Mouse (Mus musculus): ENCODE data around the gene Anxa9. TPM values are rescaled to one million over a fixed set of nuclear protein-coding genes. Genes with fewer than 3 reads are reported as not detected.
A peak's percentile ranks its signal among the peaks of the same experiment; 100 is the strongest.

The Anxa9 gene
- polyA plus RNA-seq, 1 experiment: 2.7 TPM

- TF ChIP-seq POLR2A (IDR thresholded peaks at IDR 0.05; ENCODE audit: low read depth, low read length) (no peak), CTCF (IDR thresholded peaks at IDR 0.05; ENCODE audit: extremely low read depth, insufficient read depth, insufficient read length, insufficient replicate concordance) (no peak)
- WGBS: 83% methylated on average over 2 of the region's 2 CpGs
- Histone ChIP-seq H3K36me3 (ENCODE audit: control insufficient read depth, insufficient read depth, low read length) (peaks cover 24% of the 10 kb centered on the region), H3K27ac (ENCODE audit: insufficient read depth, low read length) (peak overlapping the region; percentile 28; the same call in 1 of the 2 replicates), H3K4me3 (ENCODE audit: extremely low read depth, insufficient read depth, insufficient read length) (no peak overlapping the region), H3K4me1 (ENCODE audit: control insufficient read depth, insufficient read depth, insufficient read length) (no peaks in the 10 kb centered on the region; the same call in 1 of the 2 replicates), H3K27me3 (ENCODE audit: control insufficient read depth, insufficient read depth, low read length) (no peaks in the 10 kb centered on the region)
- no peak for DNase-seq (ENCODE audit: low read depth in 1 of 2, low spot score in 2 of 2)
Measured at GRCm38 (mm10) chr3:95292899-95293298, 14.1 kb downstream of the Anxa9 start.

- Histone ChIP-seq H3K36me3 (ENCODE audit: control insufficient read depth, insufficient read depth, low read length) (peaks cover 26% of the 10 kb centered on the region), H3K4me3 (ENCODE audit: extremely low read depth, insufficient read depth, insufficient read length) (no peak overlapping the region), H3K27me3 (ENCODE audit: control insufficient read depth, insufficient read depth, low read length) (no peaks in the 10 kb centered on the region), H3K4me1 (ENCODE audit: control insufficient read depth, insufficient read depth, insufficient read length) (no peaks in the 10 kb centered on the region; the same call in 1 of the 2 replicates), H3K27ac (ENCODE audit: insufficient read depth, low read length) (no peak overlapping the region)
- WGBS: 53% methylated on average over 4 of the region's 4 CpGs
- DNase-seq (ENCODE audit: low read depth in 1 of 2, low spot score in 2 of 2): no peak
- TF ChIP-seq POLR2A (IDR thresholded peaks at IDR 0.05; ENCODE audit: low read depth, low read length) (no peak), CTCF (IDR thresholded peaks at IDR 0.05; ENCODE audit: extremely low read depth, insufficient read depth, insufficient read length, insufficient replicate concordance) (no peak)
Measured at GRCm38 (mm10) chr3:95291041-95291440, 15.9 kb downstream of the Anxa9 start.

GRCm38 (mm10) chr3:95290156-95290555 lies 16.8 kb downstream of the Anxa9 start:
- Histone ChIP-seq H3K4me3 (ENCODE audit: extremely low read depth, insufficient read depth, insufficient read length) (no peak overlapping the region), H3K27ac (ENCODE audit: insufficient read depth, low read length) (no peak overlapping the region), H3K4me1 (ENCODE audit: control insufficient read depth, insufficient read depth, insufficient read length) (no peaks in the 10 kb centered on the region; the same call in 1 of the 2 replicates), H3K27me3 (ENCODE audit: control insufficient read depth, insufficient read depth, low read length) (no peaks in the 10 kb centered on the region), H3K36me3 (ENCODE audit: control insufficient read depth, insufficient read depth, low read length) (peaks cover 23% of the 10 kb centered on the region)
- DNase-seq (ENCODE audit: low read depth in 1 of 2, low spot score in 2 of 2): no peak
- no peak for TF ChIP-seq CTCF (IDR thresholded peaks at IDR 0.05; ENCODE audit: extremely low read depth, insufficient read depth, insufficient read length, insufficient replicate concordance)
- TF ChIP-seq POLR2A (IDR thresholded peaks at IDR 0.05; ENCODE audit: low read depth, low read length): no peak
- WGBS: 90% methylated on average over 6 of the region's 6 CpGs

- 91% methylated on average over 4 of the region's 4 CpGs for WGBS
- TF ChIP-seq CTCF (IDR thresholded peaks at IDR 0.05; ENCODE audit: extremely low read depth, insufficient read depth, insufficient read length, insufficient replicate concordance) (no peak), POLR2A (IDR thresholded peaks at IDR 0.05; ENCODE audit: low read depth, low read length) (no peak)
- no peak overlapping the region for H3K4me3 ChIP-seq (ENCODE audit: extremely low read depth, insufficient read depth, insufficient read length)
- no peaks in the 10 kb centered on the region; the same call in 1 of the 2 replicates for H3K4me1 ChIP-seq (ENCODE audit: control insufficient read depth, insufficient read depth, insufficient read length)
- DNase-seq (ENCODE audit: low read depth in 1 of 2, low spot score in 2 of 2): no peak
- no peaks in the 10 kb centered on the region for H3K27me3 ChIP-seq (ENCODE audit: control insufficient read depth, insufficient read depth, low read length)
- H3K27ac ChIP-seq (ENCODE audit: insufficient read depth, low read length): no peak overlapping the region
- peaks cover 20% of the 10 kb centered on the region for H3K36me3 ChIP-seq (ENCODE audit: control insufficient read depth, insufficient read depth, low read length)
Measured at GRCm38 (mm10) chr3:95289419-95289818, 17.6 kb downstream of the Anxa9 start.

GRCm38 (mm10) chr3:95287541-95287940 lies 19.4 kb downstream of the Anxa9 start:
- no peak overlapping the region for H3K4me3 ChIP-seq (ENCODE audit: extremely low read depth, insufficient read depth, insufficient read length)
- DNase-seq (ENCODE audit: low read depth in 1 of 2, low spot score in 2 of 2): no peak
- 98% methylated on average over 3 of the region's 3 CpGs for WGBS
- no peak for TF ChIP-seq POLR2A (IDR thresholded peaks at IDR 0.05; ENCODE audit: low read depth, low read length)
- TF ChIP-seq CTCF (IDR thresholded peaks at IDR 0.05; ENCODE audit: extremely low read depth, insufficient read depth, insufficient read length, insufficient replicate concordance): no peak
- no peak overlapping the region for H3K27ac ChIP-seq (ENCODE audit: insufficient read depth, low read length)
- H3K27me3 ChIP-seq (ENCODE audit: control insufficient read depth, insufficient read depth, low read length): no peaks in the 10 kb centered on the region
- peaks cover 13% of the 10 kb centered on the region for H3K36me3 ChIP-seq (ENCODE audit: control insufficient read depth, insufficient read depth, low read length)
- H3K4me1 ChIP-seq (ENCODE audit: control insufficient read depth, insufficient read depth, insufficient read length): no peaks in the 10 kb centered on the region

GRCm38 (mm10) chr3:95286510-95286909 lies 20.5 kb downstream of the Anxa9 start:
- Histone ChIP-seq H3K27me3 (ENCODE audit: control insufficient read depth, insufficient read depth, low read length) (no peaks in the 10 kb centered on the region), H3K36me3 (ENCODE audit: control insufficient read depth, insufficient read depth, low read length) (peaks cover 11% of the 10 kb centered on the region), H3K4me1 (ENCODE audit: control insufficient read depth, insufficient read depth, insufficient read length) (no peaks in the 10 kb centered on the region), H3K27ac (ENCODE audit: insufficient read depth, low read length) (no peak overlapping the region), H3K4me3 (ENCODE audit: extremely low read depth, insufficient read depth, insufficient read length) (no peak overlapping the region)
- no peak for DNase-seq (ENCODE audit: low read depth in 1 of 2, low spot score in 2 of 2)
- TF ChIP-seq POLR2A (IDR thresholded peaks at IDR 0.05; ENCODE audit: low read depth, low read length) (no peak), CTCF (IDR thresholded peaks at IDR 0.05; ENCODE audit: extremely low read depth, insufficient read depth, insufficient read length, insufficient replicate concordance) (no peak)
- 66% methylated on average over 7 of the region's 7 CpGs for WGBS

- DNase-seq (ENCODE audit: low read depth in 1 of 2, low spot score in 2 of 2): no peak
- no peaks in the 10 kb centered on the region; the same call in 1 of the 2 replicates for H3K4me1 ChIP-seq (ENCODE audit: control insufficient read depth, insufficient read depth, insufficient read length)
- H3K27ac ChIP-seq (ENCODE audit: insufficient read depth, low read length): no peak overlapping the region
- H3K4me3 ChIP-seq (ENCODE audit: extremely low read depth, insufficient read depth, insufficient read length): no peak overlapping the region
- H3K36me3 ChIP-seq (ENCODE audit: control insufficient read depth, insufficient read depth, low read length): peaks cover 9% of the 10 kb centered on the region
- TF ChIP-seq POLR2A (IDR thresholded peaks at IDR 0.05; ENCODE audit: low read depth, low read length) (no peak), CTCF (IDR thresholded peaks at IDR 0.05; ENCODE audit: extremely low read depth, insufficient read depth, insufficient read length, insufficient replicate concordance) (no peak)
- WGBS: 88% methylated on average over 5 of the region's 5 CpGs
- no peaks in the 10 kb centered on the region for H3K27me3 ChIP-seq (ENCODE audit: control insufficient read depth, insufficient read depth, low read length)
Measured at GRCm38 (mm10) chr3:95286011-95286410, 21.0 kb downstream of the Anxa9 start.

All from spleen, adult 2 months (tissue).